Mouse (Mus musculus) erythroblast, embryonic 14.5 days (primary cell): ENCODE measurements around the gene Myo18b.

Source experiments
- GATA1 ChIP-seq: IDR thresholded peaks from 2 replicates; pipeline ENCODE4 v1.6.1; 2012; ENCODE audit warnings: low read length, inconsistent platforms, mixed read lengths
- TAL1 ChIP-seq: IDR thresholded peaks from 3 replicates; pipeline ENCODE4 v1.6.1; 2012; ENCODE audit warnings: low read length, inconsistent platforms, mixed read lengths

- TF ChIP-seq TAL1 = no peak
- TF ChIP-seq GATA1 = no peak
These were observed 81.1 kb downstream of the Myo18b start for GRCm38 (mm10) chr5:112815051-112815450.
